Mouse (Mus musculus): ENCODE data around the gene Ksr1.

Ksr1 gene

GRCm38 (mm10) chr11:79045231-79045630, 101.0 kb downstream of the Ksr1 start:
- peak; percentile 55 for DNase-seq (ENCODE audit: low read depth, low spot score)

- no peak for DNase-seq (ENCODE audit: low read depth, low spot score)
Observed at GRCm38 (mm10) chr11:79044798-79045197, 101.4 kb downstream of the Ksr1 start.

- no peak for DNase-seq (ENCODE audit: low read depth, low spot score)
Observed at GRCm38 (mm10) chr11:79041908-79042430, 104.2 kb downstream of the Ksr1 start.

GRCm38 (mm10) chr11:79039488-79039887, 106.7 kb downstream of the Ksr1 start:
- peak; percentile 71 for DNase-seq (ENCODE audit: low read depth, low spot score)

- DNase-seq (ENCODE audit: low read depth, low spot score), result peak; percentile 53
Observed at GRCm38 (mm10) chr11:79037555-79037954, 108.7 kb downstream of the Ksr1 start.

- DNase-seq (ENCODE audit: low read depth, low spot score), result no peak
Observed at GRCm38 (mm10) chr11:79036324-79036723, 109.9 kb downstream of the Ksr1 start.

- DNase-seq (ENCODE audit: low read depth, low spot score), result no peak
Observed at GRCm38 (mm10) chr11:79033636-79034035, 112.6 kb downstream of the Ksr1 start.

GRCm38 (mm10) chr11:79033021-79033420, 113.2 kb downstream of the Ksr1 start:
- DNase-seq (ENCODE audit: low read depth, low spot score), result no peak

GRCm38 (mm10) chr11:79031452-79031746, 114.8 kb downstream of the Ksr1 start:
- DNase-seq (ENCODE audit: low read depth, low spot score), result no peak

GRCm38 (mm10) chr11:79030570-79031451, 115.4 kb downstream of the Ksr1 start:
- DNase-seq (ENCODE audit: low read depth, low spot score), result peak; percentile 90

- no peak for DNase-seq (ENCODE audit: low read depth, low spot score)
Observed at GRCm38 (mm10) chr11:79023751-79024150, 122.5 kb downstream of the Ksr1 start.

GRCm38 (mm10) chr11:79023342-79023741, 122.9 kb downstream of the Ksr1 start:
- DNase-seq (ENCODE audit: low read depth, low spot score), result no peak

- no peak for DNase-seq (ENCODE audit: low read depth, low spot score)
Observed at GRCm38 (mm10) chr11:79022836-79023235, 123.4 kb downstream of the Ksr1 start.

GRCm38 (mm10) chr11:79020535-79021045, 125.6 kb downstream of the Ksr1 start:
- no peak for DNase-seq (ENCODE audit: low read depth, low spot score)

- DNase-seq (ENCODE audit: low read depth, low spot score), result peak; percentile 40
Observed at GRCm38 (mm10) chr11:79019839-79020534, 126.2 kb downstream of the Ksr1 start.

- DNase-seq (ENCODE audit: low read depth, low spot score), result peak; percentile 76
Observed at GRCm38 (mm10) chr11:79018954-79019704, 127.1 kb downstream of the Ksr1 start.

- no peak for DNase-seq (ENCODE audit: low read depth, low spot score)
Observed at GRCm38 (mm10) chr11:79017161-79017606, 129.0 kb downstream of the Ksr1 start.

- DNase-seq (ENCODE audit: low read depth, low spot score), result no peak
Observed at GRCm38 (mm10) chr11:79016236-79016635, 130.0 kb downstream of the Ksr1 start.

GRCm38 (mm10) chr11:79015660-79016215, 130.5 kb downstream of the Ksr1 start:
- DNase-seq (ENCODE audit: low read depth, low spot score), result no peak

- DNase-seq (ENCODE audit: low read depth, low spot score), result no peak
Observed at GRCm38 (mm10) chr11:79014602-79015325, 131.4 kb downstream of the Ksr1 start.

- DNase-seq (ENCODE audit: low read depth, low spot score), result peak; percentile 18
Observed at GRCm38 (mm10) chr11:79013806-79014205, 132.4 kb downstream of the Ksr1 start.
